Mouse (Mus musculus): ENCODE measurements around the gene Sfxn4. TPM values are rescaled to one million over a fixed set of nuclear protein-coding genes. Genes with fewer than 3 reads are reported as not detected.

The Sfxn4 gene
- total RNA-seq, 2 experiments from 2014 or later: 4.1 to 6.4 TPM

GRCm38 (mm10) chr19:60837747-60838146 is 23.5 kb downstream of the Sfxn4 start:
- peak; percentile 91 for DNase-seq

GRCm38 (mm10) chr19:60818677-60819076 is 42.6 kb downstream of the Sfxn4 start:
- no peak for DNase-seq

GRCm38 (mm10) chr19:60813133-60813532 is 48.1 kb downstream of the Sfxn4 start:
- DNase-seq: no peak

- DNase-seq: no peak
Observed at GRCm38 (mm10) chr19:60812036-60812389, 49.3 kb downstream of the Sfxn4 start.

GRCm38 (mm10) chr19:60811098-60812035 is 49.9 kb downstream of the Sfxn4 start, which contains the start of gene Fam45a:
Gene Fam45a, plus strand, starts transcription at chr19:60811585.
- peak; percentile 94 for DNase-seq

GRCm38 (mm10) chr19:60809927-60810326 is 51.4 kb downstream of the Sfxn4 start:
- no peak for DNase-seq

GRCm38 (mm10) chr19:60804903-60805302 is 56.4 kb downstream of the Sfxn4 start:
- no peak for DNase-seq

- DNase-seq: no peak
Observed at GRCm38 (mm10) chr19:60799867-60800569, 61.3 kb downstream of the Sfxn4 start.

GRCm38 (mm10) chr19:60797415-60797814 is 63.9 kb downstream of the Sfxn4 start:
- no peak for DNase-seq

- DNase-seq: peak; percentile 62
Observed at GRCm38 (mm10) chr19:60795244-60795643, 66.0 kb downstream of the Sfxn4 start.

GRCm38 (mm10) chr19:60793170-60793707 is 68.0 kb downstream of the Sfxn4 start:
- DNase-seq: no peak

GRCm38 (mm10) chr19:60791164-60791563 is 70.1 kb downstream of the Sfxn4 start:
- DNase-seq: no peak

GRCm38 (mm10) chr19:60790551-60791161 is 70.6 kb downstream of the Sfxn4 start, which contains the start of gene Eif3a:
Gene Eif3a, minus strand, starts transcription at chr19:60790658.
- peak; percentile 96 for DNase-seq

GRCm38 (mm10) chr19:60789919-60790506 is 71.3 kb downstream of the Sfxn4 start:
- DNase-seq: peak; percentile 72

- DNase-seq: no peak
Observed at GRCm38 (mm10) chr19:60789452-60789851, 71.8 kb downstream of the Sfxn4 start.

GRCm38 (mm10) chr19:60788214-60788960 is 72.9 kb downstream of the Sfxn4 start:
- no peak for DNase-seq

- no peak for DNase-seq
Observed at GRCm38 (mm10) chr19:60787465-60788150, 73.7 kb downstream of the Sfxn4 start.
